Mouse (Mus musculus): ENCODE measurements at regions not wholly inside any gene's neighbourhood (a gene's known extent, or its start where the extent isn't known, plus 50 kb on each side); places are given as distances from the start of the nearest gene placed in this dataset.

- in situ Hi-C loops (cut with MboI; ENCODE audit: unreplicated experiment in 2 of 2): loop anchor here (5.0 to 25.0 kb wide), 15 partner anchors 208 to 1720 kb away; partner anchors contain the start of gene Bbx (in 2 of the 2)
Measured at GRCm38 (mm10) chr16:50732082-50733006, 141.4 kb upstream of the Ccdc54 start.

GRCm38 (mm10) chr16:50729341-50729740 is 138.4 kb upstream of the Ccdc54 start:
- in situ Hi-C loops (cut with MboI; ENCODE audit: unreplicated experiment in 2 of 2): loop anchor here (25.0 kb wide), 5 partner anchors 692 to 1717 kb away; no protein-coding TSS in a partner anchor

GRCm38 (mm10) chr16:50723144-50723543 is 132.2 kb upstream of the Ccdc54 start:
- in situ Hi-C loops (cut with MboI; ENCODE audit: unreplicated experiment in 2 of 2): no loop called here

- in situ Hi-C loops (cut with MboI; ENCODE audit: unreplicated experiment in 2 of 2): no loop called here
Measured at GRCm38 (mm10) chr16:50717306-50718017, 126.5 kb upstream of the Ccdc54 start.

GRCm38 (mm10) chr16:50709727-50710126 is 118.8 kb upstream of the Ccdc54 start:
- in situ Hi-C loops (cut with MboI; ENCODE audit: unreplicated experiment in 2 of 2): no loop called here

GRCm38 (mm10) chr16:50707906-50708305 is 117.0 kb upstream of the Ccdc54 start:
- in situ Hi-C loops (cut with MboI; ENCODE audit: unreplicated experiment in 2 of 2): no loop called here

- in situ Hi-C loops (cut with MboI; ENCODE audit: unreplicated experiment in 2 of 2): no loop called here
Measured at GRCm38 (mm10) chr16:50705921-50706320, 115.0 kb upstream of the Ccdc54 start.

- in situ Hi-C loops (cut with MboI; ENCODE audit: unreplicated experiment in 2 of 2): no loop called here
Measured at GRCm38 (mm10) chr16:50700811-50701517, 110.0 kb upstream of the Ccdc54 start.

- in situ Hi-C loops (cut with MboI; ENCODE audit: unreplicated experiment in 2 of 2): no loop called here
Measured at GRCm38 (mm10) chr16:50700123-50700522, 109.2 kb upstream of the Ccdc54 start.

GRCm38 (mm10) chr16:50697722-50698121 is 106.8 kb upstream of the Ccdc54 start:
- in situ Hi-C loops (cut with MboI; ENCODE audit: unreplicated experiment in 2 of 2): no loop called here

GRCm38 (mm10) chr16:50696052-50696451 is 105.1 kb upstream of the Ccdc54 start:
- in situ Hi-C loops (cut with MboI; ENCODE audit: unreplicated experiment in 2 of 2): no loop called here

GRCm38 (mm10) chr16:50694045-50694444 is 103.1 kb upstream of the Ccdc54 start:
- in situ Hi-C loops (cut with MboI; ENCODE audit: unreplicated experiment in 2 of 2): no loop called here

GRCm38 (mm10) chr16:50690818-50691217 is 99.9 kb upstream of the Ccdc54 start:
- in situ Hi-C loops (cut with MboI; ENCODE audit: unreplicated experiment in 2 of 2): no loop called here

GRCm38 (mm10) chr16:50689525-50689924 is 98.6 kb upstream of the Ccdc54 start:
- in situ Hi-C loops (cut with MboI; ENCODE audit: unreplicated experiment in 2 of 2): no loop called here

GRCm38 (mm10) chr16:50688818-50689506 is 98.0 kb upstream of the Ccdc54 start:
- in situ Hi-C loops (cut with MboI; ENCODE audit: unreplicated experiment in 2 of 2): no loop called here

- in situ Hi-C loops (cut with MboI; ENCODE audit: unreplicated experiment in 2 of 2): no loop called here
Measured at GRCm38 (mm10) chr16:50679698-50680097, 88.7 kb upstream of the Ccdc54 start.

- in situ Hi-C loops (cut with MboI; ENCODE audit: unreplicated experiment in 2 of 2): no loop called here
Measured at GRCm38 (mm10) chr16:50673339-50673738, 82.4 kb upstream of the Ccdc54 start.

GRCm38 (mm10) chr16:50672713-50673112 is 81.8 kb upstream of the Ccdc54 start:
- in situ Hi-C loops (cut with MboI; ENCODE audit: unreplicated experiment in 2 of 2): no loop called here

- in situ Hi-C loops (cut with MboI; ENCODE audit: unreplicated experiment in 2 of 2): no loop called here
Measured at GRCm38 (mm10) chr16:50671170-50671569, 80.2 kb upstream of the Ccdc54 start.

GRCm38 (mm10) chr16:50664240-50664639 is 73.3 kb upstream of the Ccdc54 start:
- in situ Hi-C loops (cut with MboI; ENCODE audit: unreplicated experiment in 2 of 2): no loop called here

All from v-Abl transformed pro-B cells (cell line).